Mouse (Mus musculus) bone marrow, adult 2 months (tissue): Measurements from ENCODE around the gene Dnaaf2.
"Not testable (repeated sequence)": the region's sequence is repeated elsewhere in the genome, so short reads cannot be mapped to it uniquely, and the experiment has no call there.

Source experiments
- CTCF ChIP-seq: fragments of 200-500 bp; IDR thresholded peaks from 2 replicates; pipeline ENCODE4 v1.5.1; 2011; ENCODE audit warnings: low read length, control low read depth; ENCODE audit not compliant: control insufficient read depth, insufficient read depth
- POLR2A ChIP-seq: fragments of 200-500 bp; IDR thresholded peaks from 2 replicates; pipeline ENCODE4 v1.6.1; 2011; ENCODE audit warnings: low read depth, mild to moderate bottlenecking, control low read depth, low read length, borderline replicate concordance; ENCODE audit not compliant: control insufficient read depth

GRCm38 (mm10) chr12:69166861-69167581 is 31.2 kb downstream of the Dnaaf2 start:
- not testable (repeated sequence) for TF ChIP-seq CTCF, POLR2A
